Mouse (Mus musculus) neural tube, embryonic 15.5 days (tissue): ENCODE measurements around the gene Gjc1. TPM values are rescaled to one million over a fixed set of nuclear protein-coding genes. Genes with fewer than 3 reads are reported as not detected.
A peak's percentile ranks its signal among the peaks of the same experiment; 100 is the strongest.

Experiments used
- ATAC-seq: fragments of 200-750 bp; cut with Nextera tagmentation; 2 replicates; pipeline ENCODE4 v1.8.0; 2017; ENCODE audit warnings: mild to moderate bottlenecking, moderate TSS enrichment, moderate library complexity; ENCODE audit not compliant: low FRiP score
- H3K27ac ChIP-seq: fragments of 300-500 bp; sonication (generic); replicated peaks from 2 replicates; pipeline ENCODE4 v1.5.1; 2015; ENCODE audit warnings: mild to moderate bottlenecking, inconsistent platforms
- H3K27me3 ChIP-seq: fragments of 300-500 bp; sonication (generic); replicated peaks from 2 replicates; pipeline ENCODE4 v1.6.1; 2015; ENCODE audit warnings: inconsistent platforms
- H3K36me3 ChIP-seq: fragments of 300-500 bp; sonication (generic); 2 replicates; pipeline ENCODE4 v1.6.1; 2015; ENCODE audit warnings: inconsistent platforms
- H3K4me1 ChIP-seq: fragments of 300-500 bp; sonication (generic); 2 replicates; pipeline ENCODE4 v1.6.1; 2015; ENCODE audit warnings: inconsistent platforms
- H3K4me2 ChIP-seq: fragments of 300-500 bp; sonication (generic); 2 replicates; pipeline ENCODE4 v1.6.1; 2015; ENCODE audit warnings: inconsistent platforms, mild to moderate bottlenecking, moderate library complexity
- H3K4me3 ChIP-seq: fragments of 300-500 bp; sonication (generic); replicated peaks from 2 replicates; pipeline ENCODE4 v1.5.1; 2015; ENCODE audit warnings: mild to moderate bottlenecking, inconsistent platforms
- H3K9ac ChIP-seq: fragments of 300-500 bp; sonication (generic); replicated peaks from 2 replicates; pipeline ENCODE4 v1.6.1; 2015; ENCODE audit warnings: mild to moderate bottlenecking, inconsistent platforms
- H3K9me3 ChIP-seq: fragments of 300-500 bp; sonication (generic); replicated peaks from 2 replicates; pipeline ENCODE4 v1.6.1; 2016; ENCODE audit warnings: inconsistent platforms
- WGBS: fragments of 180-500 bp; shearing (Covaris S2); methylation state at CpG from one replicate; pipeline ENCODE4 v1.1.7; 2015; ENCODE audit warnings: mixed read lengths; 5-methylcytosine and 5-hydroxymethylcytosine counted together
- polyA plus RNA-seq: library from polyadenylated mRNA; unstranded; fragments of >200 nt; fragmentation: Nextera tagmentation; extraction: Ambion mirVana; gene quantifications from 2 replicates; pipeline ENCODE4 v1.2.1, GENCODE M21; 2015

Gene Gjc1
- polyA plus RNA-seq: 31.9 and 32.8 TPM in 2 replicates

- Histone ChIP-seq H3K9me3 (no peaks in the 10 kb centered on the region), H3K36me3 (no peaks in the 10 kb centered on the region)
Observed at GRCm38 (mm10) chr11:102819021-102819782, at the start of gene Gjc1. Gene Gjc1 (minus strand): TSS chr11:102819700.

GRCm38 (mm10) chr11:102864272-102864671 lies 44.8 kb upstream of the Gjc1 start:
- Histone ChIP-seq H3K27me3 (no peaks in the 10 kb centered on the region), H3K4me3 (no peak overlapping the region), H3K4me2 (no peak overlapping the region), H3K27ac (no peak overlapping the region), H3K9me3 (no peaks in the 10 kb centered on the region), H3K36me3 (peaks cover 85% of the 10 kb centered on the region), H3K9ac (no peak overlapping the region), H3K4me1 (no peaks in the 10 kb centered on the region)
- WGBS: 47% methylated on average over 4 of the region's 4 CpGs
- no peak for ATAC-seq

More at GRCm38 (mm10) chr11:102819021-102819782, at the start of gene Gjc1:
- peak within 1 kb of the TSS; percentile 82 for H3K4me3 ChIP-seq
- WGBS: under 1% methylated on average over 71 of the region's 97 CpGs
- peak; percentile 88 for ATAC-seq
- peaks cover 32% of the 10 kb centered on the region for H3K4me1 ChIP-seq
- peak within 1 kb of the TSS; percentile 79 for H3K9ac ChIP-seq
- peak within 1 kb of the TSS; percentile 92 for H3K27ac ChIP-seq
- 0 out of 2 replicates have a peak, but pooled peaks cover 4% of the 10 kb centered on the region for H3K27me3 ChIP-seq
- H3K4me2 ChIP-seq: peak within 1 kb of the TSS; percentile 93

GRCm38 (mm10) chr11:102859933-102860332 lies 40.4 kb upstream of the Gjc1 start:
- H3K9me3 ChIP-seq: no peaks in the 10 kb centered on the region
- H3K4me1 ChIP-seq: no peaks in the 10 kb centered on the region
- H3K27me3 ChIP-seq: no peaks in the 10 kb centered on the region
- 87% methylated on average over 8 of the region's 8 CpGs for WGBS
- peaks cover 87% of the 10 kb centered on the region for H3K36me3 ChIP-seq
- H3K4me2 ChIP-seq: no peak overlapping the region
- H3K9ac ChIP-seq: no peak overlapping the region
- H3K4me3 ChIP-seq: no peak overlapping the region
- H3K27ac ChIP-seq: no peak overlapping the region
- ATAC-seq: no peak

- no peaks in the 10 kb centered on the region for H3K4me1 ChIP-seq
- no peak for ATAC-seq
- H3K9me3 ChIP-seq: no peaks in the 10 kb centered on the region
- H3K27me3 ChIP-seq: no peaks in the 10 kb centered on the region
- no peak overlapping the region for H3K9ac ChIP-seq
- peak overlapping the region; percentile 37; the same call in 1 of the 2 replicates for H3K27ac ChIP-seq
- H3K4me2 ChIP-seq: no peak overlapping the region
- 71% methylated on average over 11 of the region's 11 CpGs for WGBS
- H3K4me3 ChIP-seq: no peak overlapping the region
- H3K36me3 ChIP-seq: peaks cover 90% of the 10 kb centered on the region
Observed at GRCm38 (mm10) chr11:102858951-102859350, 39.5 kb upstream of the Gjc1 start.

GRCm38 (mm10) chr11:102855941-102856340 lies 36.4 kb upstream of the Gjc1 start:
- no peak for ATAC-seq

GRCm38 (mm10) chr11:102853760-102854159 lies 34.3 kb upstream of the Gjc1 start:
- H3K9me3 ChIP-seq: no peaks in the 10 kb centered on the region
- peaks cover 92% of the 10 kb centered on the region for H3K36me3 ChIP-seq

More at GRCm38 (mm10) chr11:102855941-102856340, 36.4 kb upstream of the Gjc1 start:
- WGBS: 89% methylated on average over 6 of the region's 6 CpGs
- no peak overlapping the region for H3K27ac ChIP-seq
- H3K9ac ChIP-seq: no peak overlapping the region
- H3K27me3 ChIP-seq: no peaks in the 10 kb centered on the region
- no peaks in the 10 kb centered on the region for H3K9me3 ChIP-seq
- H3K4me2 ChIP-seq: no peak overlapping the region
- H3K4me3 ChIP-seq: no peak overlapping the region
- H3K4me1 ChIP-seq: no peaks in the 10 kb centered on the region
- peaks cover 92% of the 10 kb centered on the region for H3K36me3 ChIP-seq

GRCm38 (mm10) chr11:102851883-102852282 lies 32.4 kb upstream of the Gjc1 start:
- Histone ChIP-seq H3K36me3 (peaks cover 92% of the 10 kb centered on the region), H3K9ac (no peak overlapping the region), H3K27me3 (no peaks in the 10 kb centered on the region), H3K27ac (no peak overlapping the region), H3K9me3 (no peaks in the 10 kb centered on the region), H3K4me2 (no peak overlapping the region), H3K4me3 (no peak overlapping the region), H3K4me1 (no peaks in the 10 kb centered on the region)
- WGBS: 68% methylated on average over 5 of the region's 5 CpGs
- no peak for ATAC-seq

More at GRCm38 (mm10) chr11:102853760-102854159, 34.3 kb upstream of the Gjc1 start:
- H3K4me3 ChIP-seq: no peak overlapping the region
- no peaks in the 10 kb centered on the region for H3K27me3 ChIP-seq
- H3K4me1 ChIP-seq: no peaks in the 10 kb centered on the region
- no peak overlapping the region for H3K9ac ChIP-seq
- no peak for ATAC-seq
- H3K4me2 ChIP-seq: no peak overlapping the region
- no peak overlapping the region for H3K27ac ChIP-seq

- H3K27ac ChIP-seq: no peak overlapping the region
- 94% methylated on average over 10 of the region's 10 CpGs for WGBS
- H3K4me3 ChIP-seq: no peak overlapping the region
- no peaks in the 10 kb centered on the region for H3K9me3 ChIP-seq
- no peaks in the 10 kb centered on the region for H3K4me1 ChIP-seq
- no peak for ATAC-seq
- H3K27me3 ChIP-seq: no peaks in the 10 kb centered on the region
- H3K9ac ChIP-seq: no peak overlapping the region
- H3K36me3 ChIP-seq: peaks cover 98% of the 10 kb centered on the region
- no peak overlapping the region for H3K4me2 ChIP-seq
Observed at GRCm38 (mm10) chr11:102845926-102846325, 26.4 kb upstream of the Gjc1 start.

- no peak for ATAC-seq
- H3K9me3 ChIP-seq: no peaks in the 10 kb centered on the region
- H3K4me2 ChIP-seq: no peak overlapping the region
- no peaks in the 10 kb centered on the region for H3K27me3 ChIP-seq
- H3K36me3 ChIP-seq: peaks cover 66% of the 10 kb centered on the region
- H3K4me1 ChIP-seq: no peaks in the 10 kb centered on the region
- H3K27ac ChIP-seq: no peak overlapping the region
- 89% methylated on average over 9 of the region's 9 CpGs for WGBS
- H3K4me3 ChIP-seq: no peak overlapping the region
- no peak overlapping the region for H3K9ac ChIP-seq
Observed at GRCm38 (mm10) chr11:102838616-102839150, 19.2 kb upstream of the Gjc1 start.

- H3K9me3 ChIP-seq: no peaks in the 10 kb centered on the region
- no peak overlapping the region for H3K4me2 ChIP-seq
- peaks cover 60% of the 10 kb centered on the region for H3K36me3 ChIP-seq
- 76% methylated on average over 2 of the region's 2 CpGs for WGBS
- H3K9ac ChIP-seq: no peak overlapping the region
- no peak for ATAC-seq
- H3K4me3 ChIP-seq: no peak overlapping the region
- H3K4me1 ChIP-seq: no peaks in the 10 kb centered on the region
- H3K27me3 ChIP-seq: no peaks in the 10 kb centered on the region
- H3K27ac ChIP-seq: no peak overlapping the region
Observed at GRCm38 (mm10) chr11:102838126-102838525, 18.6 kb upstream of the Gjc1 start.

GRCm38 (mm10) chr11:102837385-102837784 lies 17.9 kb upstream of the Gjc1 start:
- ATAC-seq: no peak
- Histone ChIP-seq H3K9me3 (no peaks in the 10 kb centered on the region), H3K9ac (no peak overlapping the region), H3K36me3 (peaks cover 53% of the 10 kb centered on the region), H3K4me2 (no peak overlapping the region), H3K27me3 (no peaks in the 10 kb centered on the region), H3K4me1 (no peaks in the 10 kb centered on the region), H3K4me3 (no peak overlapping the region), H3K27ac (no peak overlapping the region)
- 100% methylated on average over 1 of the region's 1 CpGs for WGBS

GRCm38 (mm10) chr11:102836146-102836545 lies 16.6 kb upstream of the Gjc1 start:
- peaks cover 43% of the 10 kb centered on the region for H3K36me3 ChIP-seq
- WGBS: 89% methylated on average over 9 of the region's 9 CpGs
- no peaks in the 10 kb centered on the region for H3K4me1 ChIP-seq
- H3K27ac ChIP-seq: no peak overlapping the region
- no peak overlapping the region for H3K4me3 ChIP-seq
- no peak overlapping the region for H3K9ac ChIP-seq
- ATAC-seq: no peak
- no peaks in the 10 kb centered on the region for H3K27me3 ChIP-seq
- no peak overlapping the region for H3K4me2 ChIP-seq
- H3K9me3 ChIP-seq: no peaks in the 10 kb centered on the region
